Mouse (Mus musculus): ENCODE data around the gene Myo18b.

DNA sequence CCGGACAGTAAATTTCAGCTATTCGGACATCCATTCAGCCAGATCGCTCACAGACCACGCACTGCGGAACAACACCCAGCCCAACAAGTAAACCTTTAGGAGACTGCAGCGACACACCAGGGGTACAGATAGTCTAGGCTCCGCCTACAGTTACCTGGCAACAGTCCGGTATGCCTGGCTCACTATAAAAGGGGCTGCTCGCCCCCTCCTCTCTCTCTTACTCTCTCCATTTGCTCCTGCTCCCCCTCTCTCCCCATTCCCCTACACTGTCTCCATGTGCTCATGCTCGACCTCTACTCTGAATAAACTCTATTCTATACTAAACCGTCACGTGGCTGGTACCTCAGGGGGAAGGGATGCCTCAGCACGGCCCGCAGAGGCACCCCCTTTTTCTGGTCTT, 240.6 kb downstream of the Myo18b start:
- TF ChIP-seq HCFC1 (IDR thresholded peaks at IDR 0.05; ENCODE audit: borderline replicate concordance, insufficient read depth, low read length) (no peak), ZNF384 (IDR thresholded peaks at IDR 0.05; ENCODE audit: low read depth, low read length) (no peak)

All from ES-E14 (cell line).